Mouse (Mus musculus): Measurements from ENCODE around the gene Elmo1.

DNA sequence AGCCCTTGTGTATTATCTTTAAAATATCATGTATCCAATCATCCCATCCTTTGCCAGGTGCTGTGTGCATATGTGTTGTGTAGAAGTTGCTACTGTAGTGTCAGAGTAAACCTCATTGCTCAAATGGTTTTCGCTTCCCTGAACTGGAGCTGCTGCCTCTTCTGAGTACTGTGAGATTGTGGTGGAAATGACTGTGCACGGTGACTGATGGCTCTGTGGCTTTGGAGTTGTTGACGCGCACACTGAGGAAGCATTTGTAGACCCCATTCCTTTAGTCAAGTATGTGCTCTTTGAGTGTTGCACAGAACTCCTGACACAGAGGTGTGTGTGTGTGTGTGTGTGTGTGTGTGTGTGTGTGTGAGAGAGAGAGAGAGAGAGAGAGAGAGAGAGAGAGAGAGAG, 166.2 kb downstream of the Elmo1 start:
- TF ChIP-seq POLR2A (IDR thresholded peaks at IDR 0.05; ENCODE audit: insufficient read length, low read depth) (no peak), MYOG (IDR thresholded peaks at IDR 0.05; ENCODE audit: control insufficient read depth in 1 of 3, insufficient read depth in 1 of 3, insufficient read length in 2 of 3, low read depth in 2 of 3) (no peak)
